Mouse (Mus musculus) forelimb bud, embryonic 11.5 days (tissue): ENCODE measurements around the gene Tinf2.
A peak's percentile ranks its signal among the peaks of the same experiment; 100 is the strongest.

Source experiments
- DNase-seq: peaks from one replicate; pipeline ENCODE4 v3.0.0-alpha.2; 2012; ENCODE audit warnings: low read depth, low spot score

Tinf2 gene

DNA sequence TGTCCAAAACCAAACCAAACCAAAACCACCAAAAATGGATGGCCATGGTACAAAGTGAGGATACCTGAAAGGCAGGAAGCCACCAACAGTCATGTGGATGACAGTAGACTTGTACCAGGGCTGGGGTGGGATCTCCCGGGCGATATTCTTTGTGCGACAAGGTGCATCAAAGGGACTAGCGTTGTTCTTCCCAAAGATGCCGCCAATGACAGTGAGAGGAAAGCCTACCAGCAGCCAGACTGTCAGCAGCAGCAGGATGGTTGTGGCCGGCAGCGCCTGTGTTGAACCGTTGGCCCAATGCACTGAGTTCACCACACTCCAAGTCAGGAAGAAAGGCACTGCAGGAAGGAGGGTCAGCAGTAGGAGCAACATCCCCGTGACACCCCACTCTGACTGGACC lies 43.8 kb downstream of the Tinf2 start, which contains the start of gene Gm49378:
Gm49378 (minus strand) TSS at position 101 of the 400 bp plus-strand sequence.
- no peak for DNase-seq

DNA sequence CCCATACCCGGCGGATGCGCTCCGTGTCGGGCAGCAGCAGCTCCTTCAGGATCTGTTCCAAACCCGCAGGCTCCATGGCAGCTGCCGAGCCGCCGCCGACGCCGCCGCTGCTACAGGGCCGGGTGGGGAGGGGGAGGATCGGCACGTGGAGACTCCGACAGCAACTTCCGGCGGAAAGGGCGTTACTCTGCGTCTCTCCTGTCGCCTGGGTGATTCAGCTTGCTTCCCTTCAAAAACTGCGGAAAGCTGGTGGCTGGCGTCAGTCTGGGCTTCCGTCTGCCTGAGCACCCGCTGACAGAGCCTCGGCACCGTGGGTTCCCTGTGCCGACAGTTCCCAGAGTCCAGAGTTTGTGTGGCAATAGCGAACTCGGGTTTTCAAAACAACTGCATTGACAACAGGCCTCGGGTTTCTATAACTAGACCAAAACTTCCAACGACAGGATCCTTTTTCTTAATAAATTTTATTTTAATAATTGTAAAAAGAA lies 46.1 kb downstream of the Tinf2 start, which contains the start of gene Ipo4:
Ipo4 (minus strand) TSS at position 435 of the 485 bp plus-strand sequence.
- peak; percentile 82 for DNase-seq

DNA sequence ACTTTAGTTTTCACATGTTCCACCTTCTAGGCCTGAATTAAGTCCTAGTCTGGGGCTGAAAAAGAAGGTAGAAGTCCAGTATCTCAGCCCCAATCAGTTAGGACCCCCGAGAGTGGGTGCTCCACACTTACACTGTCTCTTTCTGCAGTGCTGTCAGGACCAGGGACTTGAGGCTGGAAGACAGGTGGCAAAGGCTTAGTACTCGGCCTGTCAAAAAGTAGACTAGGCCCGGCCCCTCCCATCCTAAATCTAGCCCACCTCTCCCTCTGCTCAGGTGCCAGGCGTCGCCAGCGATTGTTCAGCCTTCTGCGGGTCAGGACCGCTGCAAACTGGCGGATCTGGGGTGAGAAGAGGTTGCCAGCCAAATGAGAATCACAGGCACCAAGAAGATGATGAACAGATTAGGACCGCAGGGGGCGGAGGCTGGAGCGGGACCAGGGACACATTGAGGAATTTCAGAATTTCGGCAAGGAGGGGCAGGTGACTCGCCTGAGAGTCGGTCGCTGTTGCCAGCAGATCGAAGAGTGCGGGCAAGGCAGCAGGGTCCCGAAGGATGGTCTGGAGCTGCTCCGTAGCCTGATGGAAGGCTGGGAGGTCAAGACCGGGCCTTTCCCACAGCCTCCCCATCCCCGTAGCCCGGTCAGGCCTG lies 46.6 kb downstream of the Tinf2 start:
- DNase-seq: no peak

DNA sequence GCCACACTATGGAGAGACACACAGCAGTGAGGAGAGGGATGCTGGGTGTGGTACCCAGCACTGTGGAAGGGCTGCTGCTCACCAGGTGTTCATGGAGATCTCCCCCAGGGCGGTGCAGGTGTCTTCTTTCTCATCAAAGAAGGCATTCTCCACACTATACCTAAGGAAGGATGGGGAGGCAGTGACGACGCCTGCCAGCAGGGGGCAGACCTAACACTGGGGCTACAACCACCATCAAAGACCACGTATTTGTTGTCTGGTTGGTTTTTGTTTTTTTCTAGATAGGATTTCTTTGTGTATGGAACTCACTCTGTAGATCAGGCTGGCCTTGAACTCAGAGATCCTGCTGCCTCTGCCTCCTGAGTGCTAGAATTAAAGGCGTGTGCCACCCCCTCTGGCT lies 52.3 kb downstream of the Tinf2 start:
- no peak for DNase-seq

DNA sequence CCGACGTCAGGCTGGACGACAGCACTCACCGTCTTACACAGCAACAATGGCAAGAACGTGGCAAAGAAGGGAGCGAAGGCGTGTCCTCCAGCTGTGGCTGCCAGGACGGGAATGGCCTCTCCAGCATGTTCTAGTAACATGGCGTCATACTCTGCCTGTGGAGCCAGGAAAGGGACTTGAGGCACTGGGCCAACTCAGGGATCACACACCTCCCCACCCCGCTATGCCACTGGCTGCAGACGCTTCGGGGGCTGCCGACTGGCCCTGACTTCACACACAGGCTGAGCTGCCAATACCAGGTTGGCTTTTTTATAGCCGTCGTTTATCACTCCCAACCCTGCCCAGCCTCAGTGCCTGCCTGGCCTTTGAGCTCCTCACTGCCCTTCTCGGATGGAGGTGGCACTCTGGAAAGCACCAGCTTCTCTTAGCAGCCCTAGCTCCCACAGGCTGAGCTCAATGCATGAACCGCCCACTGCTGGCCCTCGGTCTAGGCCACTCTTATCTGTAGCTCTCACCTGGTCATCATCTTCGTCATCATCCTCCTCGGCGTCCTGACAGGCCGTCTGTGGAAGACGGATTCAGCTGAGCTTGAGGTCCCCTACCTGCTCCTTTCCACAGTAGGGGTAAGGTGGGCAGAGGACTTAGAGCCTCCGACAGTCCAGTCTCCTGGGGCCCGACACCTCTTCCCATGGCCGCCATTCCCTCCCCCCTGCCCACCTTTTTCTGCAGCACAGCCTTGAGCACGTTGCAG lies 53.4 kb downstream of the Tinf2 start:
- no peak for DNase-seq
